Mouse (Mus musculus): ENCODE results near the gene Scyl1. TPM values are rescaled to one million over a fixed set of nuclear protein-coding genes. Genes with fewer than 3 reads are reported as not detected.
"Not testable (repeated sequence)": the region's sequence is repeated elsewhere in the genome, so short reads cannot be mapped to it uniquely, and the experiment has no call there.

Gene Scyl1
- polyA plus RNA-seq, 1 experiment from 2014 or later = 69.2 TPM

- WGBS = 36% methylated on average over 5 of the region's 5 CpGs
- H3K4me3 ChIP-seq (ENCODE audit: low read depth, low read length) = peak overlapping the region; percentile 8; the same call in 1 of the 2 replicates
- H3K4me2 ChIP-seq (ENCODE audit: low read length) = peak overlapping the region; percentile 99
- DNase-seq (ENCODE audit: low spot score) (peak; percentile 81), ATAC-seq (replicated peaks; ENCODE audit: low FRiP score, low TSS enrichment, low read depth) (peak; percentile 16; the same call in 1 of the 2 replicates)
- H3K4me1 ChIP-seq (replicated peaks; ENCODE audit: control insufficient read depth, insufficient read depth, low read length) = peaks cover 20% of the 10 kb centered on the region
- no peaks in the 10 kb centered on the region for H3K27me3 ChIP-seq (replicated peaks; ENCODE audit: control insufficient read depth, insufficient read depth, low read length)
- peaks cover 45% of the 10 kb centered on the region for H3K36me3 ChIP-seq (ENCODE audit: control insufficient read depth, insufficient read depth, low read length)
- H3K9ac ChIP-seq (ENCODE audit: low read length) = peak overlapping the region; percentile 30; the same call in 1 of the 2 replicates
- H3K27ac ChIP-seq (ENCODE audit: low read depth) = peak overlapping the region; percentile 12
- no peaks in the 10 kb centered on the region for H3K9me3 ChIP-seq (ENCODE audit: control insufficient read depth, low read length)
Measured at GRCm38 (mm10) chr19:5794771-5795576, 23.8 kb upstream of the Scyl1 start.

GRCm38 (mm10) chr19:5793917-5794770 is 22.9 kb upstream of the Scyl1 start:
- WGBS = 26% methylated on average over 7 of the region's 7 CpGs
- H3K9me3 ChIP-seq (ENCODE audit: control insufficient read depth, low read length); H3K9ac ChIP-seq (ENCODE audit: low read length); H3K4me2 ChIP-seq (ENCODE audit: low read length); H3K27me3 ChIP-seq (replicated peaks; ENCODE audit: control insufficient read depth, insufficient read depth, low read length); H3K4me3 ChIP-seq (ENCODE audit: low read depth, low read length): not testable (repeated sequence)
- ATAC-seq (replicated peaks; ENCODE audit: low FRiP score, low TSS enrichment, low read depth) (peak; percentile 59), DNase-seq (ENCODE audit: low spot score) (peak; percentile 75)
- Histone ChIP-seq H3K4me1 (replicated peaks; ENCODE audit: control insufficient read depth, insufficient read depth, low read length) (peaks cover 20% of the 10 kb centered on the region), H3K36me3 (ENCODE audit: control insufficient read depth, insufficient read depth, low read length) (peaks cover 43% of the 10 kb centered on the region), H3K27ac (ENCODE audit: low read depth) (peak overlapping the region; percentile 43)

- DNase-seq (ENCODE audit: low spot score) (peak; percentile 79), ATAC-seq (replicated peaks; ENCODE audit: low FRiP score, low TSS enrichment, low read depth) (peak; percentile 50)
- Histone ChIP-seq H3K27ac (ENCODE audit: low read depth) (no peak overlapping the region), H3K4me2 (ENCODE audit: low read length) (no peak overlapping the region), H3K36me3 (ENCODE audit: control insufficient read depth, insufficient read depth, low read length) (peaks cover 33% of the 10 kb centered on the region), H3K4me1 (replicated peaks; ENCODE audit: control insufficient read depth, insufficient read depth, low read length) (peaks cover 20% of the 10 kb centered on the region), H3K9me3 (ENCODE audit: control insufficient read depth, low read length) (no peaks in the 10 kb centered on the region), H3K9ac (ENCODE audit: low read length) (no peak overlapping the region), H3K4me3 (ENCODE audit: low read depth, low read length) (no peak overlapping the region), H3K27me3 (replicated peaks; ENCODE audit: control insufficient read depth, insufficient read depth, low read length) (no peaks in the 10 kb centered on the region)
- WGBS = 2% methylated on average over 2 of the region's 2 CpGs
Measured at GRCm38 (mm10) chr19:5793116-5793515, 21.9 kb upstream of the Scyl1 start.

- Histone ChIP-seq H3K9me3 (ENCODE audit: control insufficient read depth, low read length) (no peaks in the 10 kb centered on the region), H3K4me2 (ENCODE audit: low read length) (no peak overlapping the region), H3K27ac (ENCODE audit: low read depth) (no peak overlapping the region), H3K9ac (ENCODE audit: low read length) (no peak overlapping the region), H3K27me3 (replicated peaks; ENCODE audit: control insufficient read depth, insufficient read depth, low read length) (no peaks in the 10 kb centered on the region), H3K4me3 (ENCODE audit: low read depth, low read length) (no peak overlapping the region), H3K36me3 (ENCODE audit: control insufficient read depth, insufficient read depth, low read length) (peaks cover 15% of the 10 kb centered on the region), H3K4me1 (replicated peaks; ENCODE audit: control insufficient read depth, insufficient read depth, low read length) (peaks cover 13% of the 10 kb centered on the region)
- no peak for ATAC-seq (replicated peaks; ENCODE audit: low FRiP score, low TSS enrichment, low read depth)
- WGBS = 71% methylated on average over 4 of the region's 4 CpGs
- no peak for DNase-seq (ENCODE audit: low spot score)
Measured at GRCm38 (mm10) chr19:5791329-5791728, 20.1 kb upstream of the Scyl1 start.

- Histone ChIP-seq H3K4me2 (ENCODE audit: low read length) (no peak overlapping the region), H3K27me3 (replicated peaks; ENCODE audit: control insufficient read depth, insufficient read depth, low read length) (no peaks in the 10 kb centered on the region), H3K4me1 (replicated peaks; ENCODE audit: control insufficient read depth, insufficient read depth, low read length) (0 out of 2 replicates have a peak, but pooled peaks cover 1% of the 10 kb centered on the region), H3K4me3 (ENCODE audit: low read depth, low read length) (no peak overlapping the region), H3K9ac (ENCODE audit: low read length) (no peak overlapping the region), H3K9me3 (ENCODE audit: control insufficient read depth, low read length) (no peaks in the 10 kb centered on the region), H3K36me3 (ENCODE audit: control insufficient read depth, insufficient read depth, low read length) (no peaks in the 10 kb centered on the region), H3K27ac (ENCODE audit: low read depth) (no peak overlapping the region)
- WGBS = 65% methylated on average over 5 of the region's 5 CpGs
- no peak for DNase-seq (ENCODE audit: low spot score)
- no peak for ATAC-seq (replicated peaks; ENCODE audit: low FRiP score, low TSS enrichment, low read depth)
Measured at GRCm38 (mm10) chr19:5789066-5789465, 17.8 kb upstream of the Scyl1 start.

- H3K4me1 ChIP-seq (replicated peaks; ENCODE audit: control insufficient read depth, insufficient read depth, low read length) = no peaks in the 10 kb centered on the region
- H3K9ac ChIP-seq (ENCODE audit: low read length) = no peak overlapping the region
- no peak overlapping the region for H3K27ac ChIP-seq (ENCODE audit: low read depth)
- no peak for ATAC-seq (replicated peaks; ENCODE audit: low FRiP score, low TSS enrichment, low read depth)
- no peak overlapping the region for H3K4me2 ChIP-seq (ENCODE audit: low read length)
- H3K27me3 ChIP-seq (replicated peaks; ENCODE audit: control insufficient read depth, insufficient read depth, low read length) = no peaks in the 10 kb centered on the region
- DNase-seq (ENCODE audit: low spot score) = no peak
- no peaks in the 10 kb centered on the region for H3K9me3 ChIP-seq (ENCODE audit: control insufficient read depth, low read length)
- 83% methylated on average over 7 of the region's 7 CpGs for WGBS
- no peaks in the 10 kb centered on the region for H3K36me3 ChIP-seq (ENCODE audit: control insufficient read depth, insufficient read depth, low read length)
- no peak overlapping the region for H3K4me3 ChIP-seq (ENCODE audit: low read depth, low read length)
Measured at GRCm38 (mm10) chr19:5788620-5789019, 17.4 kb upstream of the Scyl1 start.

GRCm38 (mm10) chr19:5787920-5788319 is 16.7 kb upstream of the Scyl1 start:
- Histone ChIP-seq H3K27ac (ENCODE audit: low read depth) (no peak overlapping the region), H3K9me3 (ENCODE audit: control insufficient read depth, low read length) (no peaks in the 10 kb centered on the region), H3K4me3 (ENCODE audit: low read depth, low read length) (no peak overlapping the region), H3K4me2 (ENCODE audit: low read length) (no peak overlapping the region), H3K36me3 (ENCODE audit: control insufficient read depth, insufficient read depth, low read length) (no peaks in the 10 kb centered on the region), H3K4me1 (replicated peaks; ENCODE audit: control insufficient read depth, insufficient read depth, low read length) (no peaks in the 10 kb centered on the region), H3K9ac (ENCODE audit: low read length) (no peak overlapping the region), H3K27me3 (replicated peaks; ENCODE audit: control insufficient read depth, insufficient read depth, low read length) (no peaks in the 10 kb centered on the region)
- WGBS = 83% methylated on average over 7 of the region's 7 CpGs
- no peak for DNase-seq (ENCODE audit: low spot score)
- ATAC-seq (replicated peaks; ENCODE audit: low FRiP score, low TSS enrichment, low read depth) = no peak

GRCm38 (mm10) chr19:5787128-5787635 is 16.0 kb upstream of the Scyl1 start:
- no peaks in the 10 kb centered on the region for H3K9me3 ChIP-seq (ENCODE audit: control insufficient read depth, low read length)

More at GRCm38 (mm10) chr19:5787128-5787635, 16.0 kb upstream of the Scyl1 start:
- Histone ChIP-seq H3K4me3 (ENCODE audit: low read depth, low read length) (no peak overlapping the region), H3K4me2 (ENCODE audit: low read length) (no peak overlapping the region), H3K9ac (ENCODE audit: low read length) (no peak overlapping the region), H3K4me1 (replicated peaks; ENCODE audit: control insufficient read depth, insufficient read depth, low read length) (no peaks in the 10 kb centered on the region), H3K27me3 (replicated peaks; ENCODE audit: control insufficient read depth, insufficient read depth, low read length) (no peaks in the 10 kb centered on the region), H3K36me3 (ENCODE audit: control insufficient read depth, insufficient read depth, low read length) (no peaks in the 10 kb centered on the region), H3K27ac (ENCODE audit: low read depth) (no peak overlapping the region)
- 0 out of 2 replicates have a peak, but pooled peaks have one; percentile 40 for ATAC-seq (replicated peaks; ENCODE audit: low FRiP score, low TSS enrichment, low read depth)
- WGBS = 13% methylated on average over 8 of the region's 8 CpGs
- DNase-seq (ENCODE audit: low spot score) = peak; percentile 94

All from intestine, embryonic 14.5 days (tissue).